Mouse (Mus musculus): ENCODE data around the gene Zc3hav1l.
A peak's percentile ranks its signal among the peaks of the same experiment; 100 is the strongest.

The Zc3hav1l gene

GRCm38 (mm10) chr6:38263393-38264159 lies 35.5 kb downstream of the Zc3hav1l start:
- DNase-seq = no peak

GRCm38 (mm10) chr6:38261877-38262276 lies 37.2 kb downstream of the Zc3hav1l start:
- no peak for DNase-seq

GRCm38 (mm10) chr6:38257506-38257905 lies 41.6 kb downstream of the Zc3hav1l start:
- DNase-seq = no peak

- no peak for DNase-seq
These were observed 42.3 kb downstream of the Zc3hav1l start for GRCm38 (mm10) chr6:38256793-38257192.

GRCm38 (mm10) chr6:38255794-38256193 lies 43.3 kb downstream of the Zc3hav1l start:
- DNase-seq = no peak

- DNase-seq = peak; percentile 68
These were observed 45.1 kb downstream of the Zc3hav1l start, which contains the start of gene D630045J12Rik for GRCm38 (mm10) chr6:38253736-38254641. Gene D630045J12Rik (minus strand): TSS chr6:38254009.

- no peak for DNase-seq
These were observed 46.0 kb downstream of the Zc3hav1l start for GRCm38 (mm10) chr6:38252766-38253735.

- no peak for DNase-seq
These were observed 46.9 kb downstream of the Zc3hav1l start for GRCm38 (mm10) chr6:38252139-38252538.

- DNase-seq = peak; percentile 52
These were observed 47.6 kb downstream of the Zc3hav1l start for GRCm38 (mm10) chr6:38251464-38251863.

- DNase-seq = no peak
These were observed 51.7 kb downstream of the Zc3hav1l start for GRCm38 (mm10) chr6:38247362-38247761.

GRCm38 (mm10) chr6:38244806-38245205 lies 54.3 kb downstream of the Zc3hav1l start:
- DNase-seq = no peak

- no peak for DNase-seq
These were observed 54.9 kb downstream of the Zc3hav1l start for GRCm38 (mm10) chr6:38244167-38244566.

- no peak for DNase-seq
These were observed 56.2 kb downstream of the Zc3hav1l start for GRCm38 (mm10) chr6:38242833-38243232.

GRCm38 (mm10) chr6:38242295-38242830 lies 56.7 kb downstream of the Zc3hav1l start:
- no peak for DNase-seq

GRCm38 (mm10) chr6:38241508-38241907 lies 57.6 kb downstream of the Zc3hav1l start:
- DNase-seq = no peak

- DNase-seq = no peak
These were observed 58.4 kb downstream of the Zc3hav1l start for GRCm38 (mm10) chr6:38240618-38241017.

GRCm38 (mm10) chr6:38238382-38238781 lies 60.7 kb downstream of the Zc3hav1l start:
- no peak for DNase-seq
